Mouse (Mus musculus): Measurements from ENCODE around the gene Elovl5.
A peak's percentile ranks its signal among the peaks of the same experiment; 100 is the strongest.

Gene Elovl5

DNA sequence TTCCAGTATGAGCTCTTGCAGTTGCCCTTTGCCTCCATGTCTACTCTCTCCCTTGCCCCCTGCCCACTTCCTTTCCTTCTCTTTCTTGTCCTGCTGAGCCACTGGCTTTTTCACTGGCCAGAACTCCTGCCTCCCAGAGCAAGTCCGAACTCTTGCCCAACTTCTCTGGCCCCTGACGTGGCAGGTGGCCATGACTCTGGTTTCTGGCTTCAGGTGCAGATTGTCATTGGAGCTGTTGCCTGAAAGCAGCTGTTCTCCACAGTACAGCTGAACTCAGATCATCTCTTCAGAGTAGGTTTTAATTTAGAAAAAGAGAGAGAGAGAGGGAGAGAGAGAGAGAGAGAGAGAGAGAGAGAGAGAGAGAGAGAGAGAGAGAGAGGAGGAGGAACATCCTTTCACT is 86.1 kb downstream of the Elovl5 start:
- no peak for DNase-seq

DNA sequence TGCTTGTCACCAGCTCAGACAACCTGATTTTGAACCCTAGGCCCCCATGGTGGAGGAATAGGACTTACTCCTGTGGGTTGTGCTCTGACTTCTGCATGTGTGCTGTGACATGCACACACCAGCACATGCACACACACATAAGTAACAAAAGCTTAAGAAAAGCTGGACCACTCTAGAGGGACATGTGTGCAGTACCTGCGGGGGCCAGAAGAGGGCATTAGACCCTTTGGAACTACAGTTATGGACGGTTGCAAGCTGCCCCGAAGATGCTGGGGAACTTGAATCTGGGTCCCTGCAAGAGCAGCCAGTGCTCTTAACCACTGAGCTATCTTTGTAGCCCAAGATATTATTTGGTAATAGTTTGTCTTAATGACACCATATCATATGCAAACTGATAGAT is 88.3 kb downstream of the Elovl5 start:
- DNase-seq, result no peak

DNA sequence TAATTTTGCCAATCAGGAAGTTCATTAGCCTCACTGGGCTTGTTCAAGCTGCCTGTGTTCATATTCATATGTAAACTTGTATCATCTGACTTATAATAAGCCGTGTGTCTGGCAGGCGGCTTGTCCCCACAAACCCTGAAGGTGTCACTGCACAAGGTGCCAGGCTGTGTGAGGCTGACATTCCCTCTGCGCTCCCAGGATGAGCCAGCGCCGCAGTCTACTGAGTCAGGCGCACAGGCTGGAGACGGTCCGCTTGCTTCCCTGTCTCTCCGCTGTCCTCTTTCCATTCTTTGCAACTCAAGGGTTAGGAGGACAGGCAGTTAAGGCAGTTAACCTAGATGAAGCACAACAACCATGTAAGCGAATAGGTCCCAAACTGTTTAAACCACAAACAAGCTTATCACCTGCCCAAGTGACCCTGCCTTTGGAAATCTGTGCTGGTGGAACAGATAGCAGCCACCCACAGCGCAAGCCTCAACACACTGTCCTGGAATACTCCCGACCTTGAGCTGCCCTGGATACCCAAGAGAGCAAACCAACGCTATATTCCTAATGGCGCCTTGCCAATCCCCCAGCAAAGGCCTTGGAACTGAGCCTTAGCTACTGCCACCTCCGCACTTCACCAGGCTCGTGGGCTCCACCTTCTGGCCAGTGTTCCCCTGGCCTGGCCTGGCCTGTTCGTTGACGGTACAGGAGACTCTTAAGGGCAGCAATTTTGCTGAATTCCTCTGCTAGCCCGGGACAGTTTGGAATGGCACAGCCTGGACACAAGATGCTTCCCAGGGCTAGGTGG is 89.2 kb downstream of the Elovl5 start:
- peak; percentile 68 for DNase-seq

DNA sequence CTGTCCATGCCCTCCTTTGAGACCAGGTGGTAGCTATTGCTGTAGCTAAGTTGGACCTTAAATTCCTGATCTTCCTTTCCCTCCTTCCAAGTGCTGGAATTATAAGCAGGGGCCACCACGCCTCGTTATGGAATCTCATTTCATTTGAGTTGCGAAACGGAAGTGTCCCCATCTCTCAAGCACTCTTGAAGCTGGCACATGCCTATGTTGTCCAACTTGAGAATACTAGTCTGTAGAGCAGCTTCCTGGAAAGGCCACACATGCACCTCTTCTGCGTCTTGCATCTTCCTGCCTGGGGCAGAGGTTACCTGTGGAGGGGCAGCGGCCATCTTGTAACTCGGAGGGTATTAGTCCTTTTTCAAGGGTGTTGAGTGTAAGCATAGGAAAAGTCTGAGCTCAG is 92.2 kb downstream of the Elovl5 start:
- DNase-seq, result no peak

DNA sequence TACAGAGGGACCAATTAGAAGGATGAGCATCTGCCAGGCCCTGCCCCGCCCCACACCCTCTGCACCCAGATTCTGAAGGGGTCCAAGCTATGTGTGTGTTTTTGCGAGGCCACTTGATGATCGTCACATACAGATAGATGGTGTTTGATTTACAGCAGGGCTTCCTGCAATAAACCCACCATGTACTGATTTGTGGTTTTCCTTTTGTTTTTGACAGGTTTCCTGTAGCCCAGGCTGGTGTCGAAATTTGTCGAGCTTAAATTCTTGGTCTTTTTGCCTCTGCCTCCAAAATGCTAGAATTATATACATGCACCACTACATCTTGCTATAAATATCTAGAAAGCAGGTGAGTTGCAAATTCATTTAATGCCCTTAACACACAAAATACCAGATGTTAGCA is 93.0 kb downstream of the Elovl5 start:
- no peak for DNase-seq

DNA sequence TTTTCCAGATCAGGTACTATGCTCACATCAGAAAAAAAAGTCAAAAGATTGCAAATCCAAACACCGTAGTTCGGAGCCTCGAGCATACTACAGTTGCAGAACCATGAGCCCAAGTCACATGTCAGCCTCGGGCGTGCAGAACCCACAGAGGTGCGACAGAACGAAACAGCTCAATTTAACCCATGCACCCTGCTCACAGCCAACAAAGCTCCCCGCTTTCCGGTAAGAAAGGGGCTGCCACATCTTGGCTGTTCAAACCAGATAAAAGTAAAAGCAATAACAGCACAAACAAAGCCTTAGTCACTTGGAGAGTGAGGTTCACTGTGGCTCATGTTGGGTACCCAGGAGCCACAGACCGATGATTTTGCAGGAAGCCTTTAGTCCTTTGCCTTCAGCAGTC is 93.5 kb downstream of the Elovl5 start:
- no peak for DNase-seq

DNA sequence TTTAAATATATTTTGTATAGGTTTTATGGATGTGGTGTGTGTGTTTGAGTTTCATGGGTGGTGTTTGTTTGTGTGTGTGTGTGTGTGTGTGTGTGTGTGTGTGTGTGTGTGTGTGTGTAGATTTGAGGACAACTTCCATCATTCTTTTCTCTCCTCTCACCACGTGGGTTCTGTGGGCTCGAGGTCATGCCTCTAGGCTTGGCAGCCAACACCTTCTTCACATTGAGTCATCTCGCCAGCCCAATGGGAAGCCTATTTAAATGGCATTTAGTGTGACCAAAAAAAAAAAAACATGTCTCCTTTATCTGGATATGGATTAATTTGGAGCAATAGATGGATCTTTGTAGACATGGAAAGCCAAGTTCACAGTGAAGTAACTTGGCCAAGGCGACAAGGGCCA is 94.9 kb downstream of the Elovl5 start:
- no peak for DNase-seq

DNA sequence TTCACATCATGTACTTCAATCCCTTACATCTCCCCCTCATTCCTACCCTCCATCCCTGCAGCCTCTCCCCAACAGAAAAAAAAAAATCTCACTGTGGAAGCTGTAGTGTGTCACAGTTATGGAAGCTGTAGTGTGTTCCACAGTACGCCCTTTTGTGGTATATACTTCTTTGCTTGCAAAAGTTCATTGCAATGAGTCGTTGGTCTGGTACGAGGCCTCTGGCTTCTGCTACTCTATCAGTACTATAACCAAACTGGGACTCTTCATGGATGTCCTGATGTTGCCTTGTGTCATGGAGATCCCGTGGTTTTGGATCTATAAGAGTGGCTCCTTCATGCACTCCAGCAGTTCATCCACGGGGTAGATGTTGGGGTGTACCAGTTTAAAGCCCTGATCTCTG is 95.5 kb downstream of the Elovl5 start:
- DNase-seq, result no peak

DNA sequence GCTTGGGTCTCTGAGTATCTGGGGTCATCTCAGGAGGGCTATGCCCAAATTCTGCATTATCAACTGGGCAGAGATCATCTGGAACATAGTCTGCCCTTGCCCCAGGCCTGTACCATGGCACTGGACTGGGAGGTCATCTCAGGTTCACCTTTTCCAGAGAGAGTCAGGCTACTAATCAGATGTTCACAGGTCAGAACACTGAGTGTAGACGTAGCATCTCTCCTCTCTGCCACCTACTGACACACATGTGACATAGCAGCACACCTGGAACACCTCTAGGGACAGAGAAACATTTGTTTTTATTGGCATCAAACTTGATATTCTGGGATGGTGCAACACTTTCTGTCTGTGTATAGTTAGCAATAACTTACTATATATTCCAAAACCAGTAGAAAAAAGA is 96.6 kb downstream of the Elovl5 start:
- DNase-seq, result no peak

DNA sequence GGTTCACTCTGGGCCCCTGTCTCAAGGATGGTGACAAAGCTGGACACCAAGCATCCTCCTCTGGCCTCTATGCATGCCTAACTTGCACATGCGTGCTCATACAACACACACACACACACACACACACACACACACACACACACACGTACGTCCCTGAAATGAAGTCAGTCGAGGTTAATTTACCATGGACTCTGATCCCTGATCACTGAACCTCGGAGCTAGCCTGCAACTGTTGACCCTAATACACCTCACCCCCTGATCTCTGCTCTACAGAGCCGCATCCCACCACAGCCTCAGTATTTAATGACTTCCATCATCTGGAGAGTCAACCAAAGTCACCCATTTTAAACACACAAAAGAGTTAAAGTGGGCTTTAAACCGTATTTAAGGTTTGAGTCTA is 98.7 kb downstream of the Elovl5 start:
- DNase-seq, result no peak

DNA sequence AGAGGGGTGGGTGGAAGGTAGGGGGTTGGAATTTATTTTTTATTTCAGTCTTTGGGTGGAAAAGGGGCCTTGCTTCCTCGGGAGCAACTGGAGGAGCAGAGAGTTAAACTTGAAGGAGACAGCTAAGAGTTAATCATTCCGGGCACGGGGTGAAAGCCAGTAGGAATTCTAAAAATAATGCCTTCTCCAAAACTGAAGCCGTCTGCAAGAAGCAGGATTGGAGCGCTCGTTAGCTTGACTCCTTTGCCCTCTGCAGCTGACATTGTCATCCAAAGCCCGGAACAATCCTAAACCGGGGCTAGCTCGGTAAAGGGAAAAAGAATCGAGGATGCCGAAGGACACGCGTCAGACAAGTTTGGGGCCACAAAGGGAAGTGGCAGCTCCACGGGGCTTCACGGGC is 99.1 kb downstream of the Elovl5 start:
- DNase-seq, result no peak

DNA sequence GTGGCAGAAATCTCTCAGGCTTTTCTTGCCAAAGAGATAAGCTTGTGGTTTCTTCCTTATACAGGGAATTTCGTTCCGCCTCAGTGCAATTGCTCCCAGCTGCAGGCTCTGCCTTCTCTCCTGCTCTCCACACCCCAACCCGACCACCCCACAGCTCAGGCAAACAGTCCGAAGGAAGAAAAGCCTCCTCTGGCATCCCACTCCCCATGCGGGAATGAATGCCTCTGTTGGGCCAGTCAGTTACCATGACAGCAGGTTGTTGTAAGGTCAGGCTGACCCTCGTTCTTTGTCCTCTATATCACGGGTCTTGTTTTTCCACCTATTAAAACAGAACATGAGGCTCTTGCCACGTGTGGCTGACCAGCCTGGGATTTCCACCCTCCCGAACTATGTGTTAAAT is 104.1 kb downstream of the Elovl5 start:
- DNase-seq, result no peak

DNA sequence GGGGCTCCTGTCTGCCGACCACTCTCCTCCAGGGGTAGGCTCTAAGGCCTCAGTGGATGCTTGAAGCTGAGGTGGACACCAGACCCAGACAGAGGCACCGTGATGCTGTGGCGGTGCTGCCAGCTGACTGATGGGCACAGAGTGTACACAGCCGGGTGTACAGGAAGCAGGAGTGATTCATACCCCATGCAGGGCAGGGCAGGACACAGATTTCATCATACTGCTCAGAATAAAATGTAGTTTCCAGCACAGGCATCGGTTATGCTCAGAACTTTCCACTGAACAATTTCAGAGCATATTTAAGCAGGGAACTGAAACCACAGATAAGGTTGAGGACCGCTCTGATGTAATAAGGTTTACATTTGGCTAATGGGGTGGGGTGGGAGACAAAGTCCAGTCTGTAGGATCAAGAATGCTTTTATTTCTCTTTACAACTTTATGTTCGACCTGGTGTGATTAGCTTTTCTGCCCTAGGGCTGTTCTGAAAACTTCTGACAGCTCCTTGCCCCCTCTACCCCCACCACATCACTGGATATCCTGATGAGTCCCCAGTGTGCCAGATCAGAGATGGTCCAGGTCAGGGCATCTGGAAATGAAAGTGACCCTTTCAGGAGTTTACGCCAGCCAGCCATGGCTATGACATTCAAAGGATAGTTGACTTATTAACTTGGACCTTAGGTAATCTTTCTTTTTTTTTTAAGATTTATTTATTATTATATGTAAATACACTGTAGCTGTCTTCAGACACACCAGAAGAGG is 105.2 kb downstream of the Elovl5 start:
- DNase-seq, result no peak

DNA sequence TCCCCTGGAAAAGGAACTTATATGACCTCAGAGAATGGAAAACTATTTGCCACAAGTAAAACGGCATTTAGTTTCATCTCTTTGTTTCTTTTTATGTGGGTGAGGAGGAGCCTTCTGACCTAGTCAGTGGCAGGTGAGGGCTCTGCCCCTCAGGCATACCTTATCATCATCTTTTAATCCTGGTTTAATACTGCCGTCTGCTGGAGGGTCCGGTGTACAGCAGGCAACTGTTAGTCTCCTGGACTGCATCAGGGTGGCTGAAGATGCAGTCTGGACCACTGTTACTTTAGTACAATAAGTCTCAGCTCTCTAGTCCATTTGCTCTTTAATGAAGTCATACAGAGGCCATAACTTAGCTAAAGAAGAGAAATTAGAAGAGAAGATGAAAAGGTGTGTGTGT is 107.7 kb downstream of the Elovl5 start:
- no peak for DNase-seq

DNA sequence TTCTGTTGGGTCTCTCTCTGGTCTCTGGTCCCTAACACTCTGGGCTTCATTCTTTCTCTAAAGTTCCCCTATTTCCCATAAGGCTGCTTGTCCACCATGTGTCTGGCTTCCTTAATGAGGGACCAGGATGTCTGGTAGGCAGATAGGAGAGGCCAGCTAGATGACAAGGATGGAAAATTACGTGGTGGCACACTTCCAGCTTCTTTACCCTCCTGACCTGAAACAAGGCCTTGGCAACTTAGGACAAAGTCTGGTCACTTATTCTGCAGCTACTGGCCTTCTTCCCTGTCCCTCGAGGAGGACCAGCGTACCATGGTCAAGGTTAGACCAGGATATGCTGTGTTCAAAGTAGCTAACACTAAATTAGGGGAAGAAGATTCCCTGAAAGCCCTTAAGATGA is 109.9 kb downstream of the Elovl5 start:
- DNase-seq, result no peak

DNA sequence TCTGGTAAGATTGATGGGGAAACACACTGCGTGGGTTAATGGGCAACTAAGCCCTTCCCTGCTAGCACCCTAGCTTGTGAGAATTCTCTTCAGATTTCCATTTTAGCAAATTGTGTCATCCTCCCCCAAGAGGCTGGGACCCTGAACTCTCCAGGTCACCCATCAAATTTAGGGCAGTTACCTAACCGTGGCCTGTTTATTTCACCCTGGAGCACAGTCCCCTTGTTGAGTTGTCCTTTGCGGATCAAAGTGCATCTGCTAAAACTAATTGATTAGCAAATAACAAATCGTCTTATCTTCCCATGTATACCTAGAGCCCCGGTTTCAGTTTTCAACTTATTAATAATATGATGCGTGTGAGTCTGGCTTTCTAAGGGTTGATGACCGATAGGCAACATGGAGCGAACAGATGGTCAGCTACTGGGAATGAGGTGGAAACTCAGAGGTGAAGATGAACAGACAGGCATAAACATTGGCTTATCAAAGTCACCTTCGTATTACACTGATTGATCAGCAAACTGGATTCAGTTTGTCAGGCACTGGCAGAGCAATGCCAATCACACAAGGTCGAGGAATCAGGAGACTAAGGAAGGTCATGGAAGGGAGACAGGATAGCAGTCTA is 113.8 kb downstream of the Elovl5 start:
- DNase-seq, result no peak

DNA sequence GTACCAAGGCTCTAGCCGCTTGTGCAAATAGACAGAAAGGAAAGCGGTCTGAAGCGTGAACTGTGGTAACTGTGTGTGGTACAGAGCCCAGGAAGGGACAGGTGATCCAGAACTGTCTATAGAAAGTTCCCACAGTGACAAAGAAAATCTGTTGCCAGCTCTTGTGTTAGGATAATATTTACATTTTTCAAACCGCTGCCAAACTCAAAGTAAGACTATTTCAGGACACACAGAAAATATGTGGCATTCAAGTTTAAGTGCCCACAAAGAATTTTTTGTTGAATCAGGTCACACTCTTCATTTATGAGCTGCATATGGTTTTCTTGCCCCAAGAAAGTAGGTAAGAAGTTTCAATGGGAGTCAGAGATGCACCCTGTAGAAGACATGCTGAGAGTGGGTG is 115.8 kb downstream of the Elovl5 start:
- no peak for DNase-seq
